Mouse (Mus musculus) heart, embryonic 11.5 days (tissue): Measurements from ENCODE around the gene Pou6f1. TPM values are rescaled to one million over a fixed set of nuclear protein-coding genes. Genes with fewer than 3 reads are reported as not detected.
"Not testable (repeated sequence)": the region's sequence is repeated elsewhere in the genome, so short reads cannot be mapped to it uniquely, and the experiment has no call there.

ENCODE experiments used
- ATAC-seq: fragments of 200-750 bp; cut with Nextera tagmentation; replicated peaks from 2 replicates; pipeline ENCODE4 v1.8.0; 2017; ENCODE audit warnings: moderate library complexity; ENCODE audit not compliant: insufficient number of reproducible peaks, low FRiP score, low TSS enrichment
- H3K27ac ChIP-seq: fragments of 300-500 bp; sonication (generic); 2 replicates; pipeline ENCODE4 v1.5.1; 2014; ENCODE audit warnings: mild to moderate bottlenecking, low read depth, low read length
- H3K27me3 ChIP-seq: fragments of 300-500 bp; sonication (generic); 2 replicates; pipeline ENCODE4 v1.6.1; 2014; ENCODE audit warnings: mild to moderate bottlenecking, low read length, mixed read lengths; ENCODE audit not compliant: control insufficient read depth, insufficient read depth
- H3K36me3 ChIP-seq: fragments of 300-500 bp; sonication (generic); 2 replicates; pipeline ENCODE4 v1.6.1; 2014; ENCODE audit warnings: mild to moderate bottlenecking, low read length, moderate library complexity, mixed read lengths; ENCODE audit not compliant: control insufficient read depth, insufficient read depth
- H3K4me1 ChIP-seq: fragments of 300-500 bp; sonication (generic); 2 replicates; pipeline ENCODE4 v1.6.1; 2014; ENCODE audit warnings: low read length; ENCODE audit not compliant: control insufficient read depth, insufficient read depth
- H3K4me2 ChIP-seq: fragments of 300-500 bp; sonication (generic); 2 replicates; pipeline ENCODE4 v1.6.1; 2014; ENCODE audit warnings: mild to moderate bottlenecking, moderate library complexity
- H3K4me3 ChIP-seq: fragments of 300-500 bp; sonication (generic); 2 replicates; pipeline ENCODE4 v1.5.1; 2014; ENCODE audit warnings: low read depth, low read length
- H3K9ac ChIP-seq: fragments of 300-500 bp; sonication (generic); 2 replicates; pipeline ENCODE4 v1.6.1; 2014; ENCODE audit warnings: mild to moderate bottlenecking, low read depth, low read length, moderate library complexity
- H3K9me3 ChIP-seq: fragments of 300-500 bp; sonication (generic); replicated peaks from 2 replicates; pipeline ENCODE4 v1.6.1; 2016; ENCODE audit warnings: low read length; ENCODE audit not compliant: control insufficient read depth
- WGBS: fragments of 180-500 bp; shearing (Covaris S2); extraction: QIAGEN DNeasy Blood & Tissue Kit; methylation state at CpG from one replicate; pipeline ENCODE4 v1.1.7; 2014; ENCODE audit not compliant: insufficient replicate concordance; 5-methylcytosine and 5-hydroxymethylcytosine counted together
- polyA plus RNA-seq: library from polyadenylated mRNA; unstranded; fragments of >200 nt; fragmentation: Nextera tagmentation; extraction: Ambion mirVana; gene quantifications from 2 replicates; pipeline ENCODE4 v1.2.1, GENCODE M21; 2014

The Pou6f1 gene
- polyA plus RNA-seq, 1 experiment from 2014 or later: 2.3 TPM

GRCm38 (mm10) chr15:100614996-100615824, 15.4 kb upstream of the Pou6f1 start, which contains the start of gene Dazap2:
TSS of gene Dazap2 (plus strand) at chr15:100615349.
- Histone ChIP-seq H3K9me3 (no peaks in the 10 kb centered on the region), H3K27ac (peak within 1 kb of the TSS; percentile 97), H3K36me3 (peaks cover 18% of the 10 kb centered on the region), H3K4me2 (peak within 1 kb of the TSS; percentile 81), H3K4me1 (peaks cover 15% of the 10 kb centered on the region), H3K4me3 (peak within 1 kb of the TSS; percentile 98), H3K9ac (peak within 1 kb of the TSS; percentile 98), H3K27me3 (no peaks in the 10 kb centered on the region)
- peak; percentile 87 for ATAC-seq
- WGBS: under 1% methylated on average over 77 of the region's 99 CpGs

GRCm38 (mm10) chr15:100614218-100614995, 14.6 kb upstream of the Pou6f1 start:
- H3K9ac ChIP-seq: peak overlapping the region; percentile 74
- WGBS: 10% methylated on average over 43 of the region's 43 CpGs
- no peaks in the 10 kb centered on the region for H3K9me3 ChIP-seq
- H3K4me1 ChIP-seq: peaks cover 15% of the 10 kb centered on the region
- peak; percentile 49 for ATAC-seq
- H3K4me2 ChIP-seq: peak overlapping the region; percentile 81
- H3K4me3 ChIP-seq: peak overlapping the region; percentile 98
- H3K27me3 ChIP-seq: peaks cover 3% of the 10 kb centered on the region; the same call in 1 of the 2 replicates
- H3K27ac ChIP-seq: peak overlapping the region; percentile 76
- peaks cover 18% of the 10 kb centered on the region for H3K36me3 ChIP-seq

GRCm38 (mm10) chr15:100613584-100613983, 13.8 kb upstream of the Pou6f1 start:
- peak overlapping the region; percentile 17; the same call in 1 of the 2 replicates for H3K4me3 ChIP-seq
- no peak overlapping the region for H3K27ac ChIP-seq
- ATAC-seq: no peak
- 7% methylated on average over 16 of the region's 16 CpGs for WGBS
- H3K4me1 ChIP-seq: peaks cover 15% of the 10 kb centered on the region
- H3K4me2 ChIP-seq: peak overlapping the region; percentile 59
- no peaks in the 10 kb centered on the region for H3K9me3 ChIP-seq
- no peak overlapping the region for H3K9ac ChIP-seq
- H3K27me3 ChIP-seq: peaks cover 4% of the 10 kb centered on the region; the same call in 1 of the 2 replicates
- peaks cover 11% of the 10 kb centered on the region for H3K36me3 ChIP-seq

GRCm38 (mm10) chr15:100612432-100612831, 12.6 kb upstream of the Pou6f1 start:
- WGBS: 65% methylated on average over 2 of the region's 2 CpGs
- no peaks in the 10 kb centered on the region for H3K9me3 ChIP-seq
- H3K4me2 ChIP-seq: no peak overlapping the region
- H3K27ac ChIP-seq: no peak overlapping the region
- H3K4me3 ChIP-seq: no peak overlapping the region
- no peak for ATAC-seq
- H3K27me3 ChIP-seq: peaks cover 4% of the 10 kb centered on the region; the same call in 1 of the 2 replicates
- peaks cover 15% of the 10 kb centered on the region for H3K4me1 ChIP-seq
- H3K36me3 ChIP-seq: peaks cover under 1% of the 10 kb centered on the region; the same call in 1 of the 2 replicates
- no peak overlapping the region for H3K9ac ChIP-seq

- Histone ChIP-seq H3K27ac (no peak overlapping the region), H3K27me3 (peaks cover 4% of the 10 kb centered on the region; the same call in 1 of the 2 replicates), H3K4me1 (peaks cover 15% of the 10 kb centered on the region), H3K9me3 (no peaks in the 10 kb centered on the region), H3K36me3 (no peaks in the 10 kb centered on the region), H3K4me3 (no peak overlapping the region), H3K9ac (no peak overlapping the region), H3K4me2 (no peak overlapping the region)
- WGBS: 70% methylated on average over 7 of the region's 7 CpGs
- ATAC-seq: no peak
Measured at GRCm38 (mm10) chr15:100611951-100612350, 12.2 kb upstream of the Pou6f1 start.

- not testable (repeated sequence) for ATAC-seq, H3K9me3 ChIP-seq, H3K36me3 ChIP-seq, H3K27ac ChIP-seq, H3K4me1 ChIP-seq, H3K4me3 ChIP-seq, H3K9ac ChIP-seq, H3K4me2 ChIP-seq
- H3K27me3 ChIP-seq: peaks cover 18% of the 10 kb centered on the region
- 80% methylated on average over 8 of the region's 8 CpGs for WGBS
Measured at GRCm38 (mm10) chr15:100606677-100607076, 6.9 kb upstream of the Pou6f1 start.

GRCm38 (mm10) chr15:100601669-100602068, 1.9 kb upstream of the Pou6f1 start:
- Histone ChIP-seq H3K9ac (no peak overlapping the region), H3K4me2 (no peak overlapping the region), H3K27me3 (peaks cover 38% of the 10 kb centered on the region), H3K4me3 (no peak overlapping the region), H3K9me3 (no peaks in the 10 kb centered on the region), H3K36me3 (no peaks in the 10 kb centered on the region), H3K4me1 (peaks cover 11% of the 10 kb centered on the region), H3K27ac (no peak overlapping the region)
- ATAC-seq: no peak
- 44% methylated on average over 3 of the region's 3 CpGs for WGBS

GRCm38 (mm10) chr15:100600696-100601272, 1.0 kb upstream of the Pou6f1 start:
- H3K4me1 ChIP-seq: peaks cover 11% of the 10 kb centered on the region
- peaks cover 36% of the 10 kb centered on the region for H3K27me3 ChIP-seq
- no peaks in the 10 kb centered on the region for H3K9me3 ChIP-seq
- no peak overlapping the region for H3K27ac ChIP-seq
- H3K4me3 ChIP-seq: peak overlapping the region; percentile 76; the same call in 1 of the 2 replicates
- H3K4me2 ChIP-seq: peak overlapping the region; percentile 98
- no peaks in the 10 kb centered on the region for H3K36me3 ChIP-seq
- ATAC-seq: no peak
- 11% methylated on average over 21 of the region's 21 CpGs for WGBS
- no peak overlapping the region for H3K9ac ChIP-seq
